Comparison of ENCODE assay signal across 21 mouse cellular contexts in genomic region chr7:113148700-113149099, GRCm38 (mm10). TPM values are rescaled to one million over a fixed set of nuclear protein-coding genes. Genes with fewer than 3 reads are reported as not detected.
DNase-seq lines count a peak whose midpoint lies in the region; ATAC-seq and TF ChIP-seq lines count a peak whose summit lies in the region.
"Had no signal": no experiment of that assay in that cellular context is flagged by ENCODE, and none has a peak within 500 bp of the region (broad histone marks: within the 10 kb centered on the region; RNA-seq: fewer than 3 reads in every experiment).

No protein-coding gene starts in this region.

- no peak for TF ChIP-seq CTCF in embryonic fibroblast, embryonic 13.5 days (IDR thresholded peaks at IDR 0.05; ENCODE audit: borderline replicate concordance, insufficient read depth, low read length)

- peak overlapping the region; percentile 99 for H3K27ac ChIP-seq in embryonic fibroblast, embryonic 13.5 days (ENCODE audit: insufficient read depth, low read length)
- H3K27ac ChIP-seq: embryonic facial prominence, embryonic 13.5 days; hindbrain, embryonic 15.5 days had no signal

- peaks cover 35% of the 10 kb centered on the region for H3K4me1 ChIP-seq in embryonic fibroblast, embryonic 13.5 days (ENCODE audit: control insufficient read depth, insufficient read depth, low read length)

- DNase-seq in frontal cortex, postnatal 36 days (ENCODE audit: low spot score in 2 of 2) = no peak
- DNase-seq in 3134 (ENCODE audit: extremely low read depth, insufficient read length, low spot score) (peak; percentile 53), NIH3T3 (ENCODE audit: low read depth) (peak; percentile 77)
- DNase-seq in cerebellum, adult 11-12 months = no peak
- no peak for DNase-seq in adrenal gland, adult 2 months
- DNase-seq: adrenal gland, adult 8-10 months; adrenal gland, postnatal 36 days; cerebellum, adult 11 months; cerebellum, adult 9-10 months; cerebellum, postnatal 25 days; gastrocnemius, postnatal 10 days had no signal

- peak; percentile 69; the same call in 1 of the 2 replicates for ATAC-seq in frontal cortex, adult (ENCODE audit: low TSS enrichment)
- ATAC-seq in megakaryocyte-erythroid progenitor cell, adult 5-6 weeks (replicated peaks; ENCODE audit: low FRiP score, low TSS enrichment, poor library complexity, severe bottlenecking) = no peak
- ATAC-seq: CD4-positive, CD25-positive, alpha-beta regulatory T cell, adult 4 months; inflammation-experienced regulatory T-cells, adult 6 months; intestine, postnatal 0 days had no signal

- no peak overlapping the region for H3K4me3 ChIP-seq in embryonic fibroblast, embryonic 13.5 days (ENCODE audit: insufficient read depth, low read length)
- H3K4me3 ChIP-seq: embryonic facial prominence, embryonic 13.5 days; forebrain, embryonic 13.5 days; heart, embryonic 12.5 days; hindbrain, embryonic 15.5 days had no signal

- no peak for TF ChIP-seq POLR2A in embryonic fibroblast, embryonic 13.5 days (IDR thresholded peaks at IDR 0.05; ENCODE audit: low read depth, low read length)

RNA-seq across cellular contexts. Expression of gene Arntl, which starts 58.6 kb away (rescaled TPM):
- polyA plus RNA-seq in embryonic fibroblast, embryonic 13.5 days (2011; ENCODE audit: insufficient read length, low read depth, missing spikeins) = 24.4 and 27.8 TPM in 2 replicates
- total RNA-seq in megakaryocyte-erythroid progenitor cell, adult 5-6 weeks (2014; fragmentation: Nextera tagmentation) = 10.7 and 28.0 TPM in 2 replicates
- total RNA-seq in megakaryocyte-erythroid progenitor cell, adult 5-6 weeks (2017) = 7.5 and 8.2 TPM in 2 replicates
- 10 to 100 TPM; 10.3 to 58.8 TPM for total RNA-seq in adrenal gland, adult 2 months (2021)
- 3.4 and 5.4 TPM in 2 replicates for polyA plus RNA-seq in adrenal gland, adult 2 months (2012; rRNA removed)

Comparison
In these comparisons a context has a peak if more than half of its experiments do, and no peak if none do; other contexts are left out.
1. DNase-seq: peak in 3134 (single experiment) and NIH3T3 (single experiment); none in frontal cortex, postnatal 36 days (0 of 2), cerebellum, adult 11-12 months (single experiment) and adrenal gland, adult 2 months (single experiment).